Mouse (Mus musculus) left cerebral cortex, adult 18-20 months (tissue): ENCODE data around the gene Camkv. TPM values are rescaled to one million over a fixed set of nuclear protein-coding genes. Genes with fewer than 3 reads are reported as not detected.

ENCODE experiments used
- DNase-seq, 2 experiments: peaks; one replicate each; pipeline ENCODE4 v3.0.0; 2021 to 2022; ENCODE audit warnings: low spot score in 2 of 2, mixed read lengths in 1 of 2
- total RNA-seq, 2 experiments: library from RNA; stranded (reverse); gene quantifications; 2 replicates each; pipeline ENCODE4 v1.2.3; 2021

Camkv gene
- total RNA-seq, 2 experiments from 2014 or later: 322 to 377 TPM

- DNase-seq: no peak
These were observed 16.0 kb upstream of the Camkv start for GRCm38 (mm10) chr9:107919441-107919840.

DNA sequence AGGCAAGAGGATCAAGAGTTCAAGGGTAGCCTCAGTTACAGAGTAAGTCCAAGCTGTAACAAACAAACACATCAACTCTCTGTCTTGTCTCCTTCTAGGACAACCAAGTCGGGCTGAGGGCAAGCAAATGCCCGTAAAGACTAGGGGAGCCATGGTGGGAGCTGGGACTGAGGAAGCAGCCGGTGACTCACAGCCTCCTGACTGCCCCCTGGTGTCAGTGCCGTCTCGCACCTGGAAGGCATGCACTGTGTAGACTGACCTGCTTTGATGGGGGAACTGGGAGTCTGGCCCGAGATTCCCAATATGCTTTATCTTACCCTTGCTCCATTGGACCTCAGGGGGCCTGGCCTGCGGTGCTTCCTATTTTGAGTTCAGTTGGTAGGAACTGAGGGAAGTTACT, 12.5 kb upstream of the Camkv start:
- DNase-seq: no peak

GRCm38 (mm10) chr9:107923956-107924355, 11.5 kb upstream of the Camkv start:
- DNase-seq: no peak

- DNase-seq: no peak
These were observed 10.2 kb upstream of the Camkv start for GRCm38 (mm10) chr9:107925251-107925650.

- DNase-seq: no peak
These were observed 8.5 kb upstream of the Camkv start for GRCm38 (mm10) chr9:107926920-107927420.

GRCm38 (mm10) chr9:107927749-107928148, 7.7 kb upstream of the Camkv start:
- no peak for DNase-seq

DNA sequence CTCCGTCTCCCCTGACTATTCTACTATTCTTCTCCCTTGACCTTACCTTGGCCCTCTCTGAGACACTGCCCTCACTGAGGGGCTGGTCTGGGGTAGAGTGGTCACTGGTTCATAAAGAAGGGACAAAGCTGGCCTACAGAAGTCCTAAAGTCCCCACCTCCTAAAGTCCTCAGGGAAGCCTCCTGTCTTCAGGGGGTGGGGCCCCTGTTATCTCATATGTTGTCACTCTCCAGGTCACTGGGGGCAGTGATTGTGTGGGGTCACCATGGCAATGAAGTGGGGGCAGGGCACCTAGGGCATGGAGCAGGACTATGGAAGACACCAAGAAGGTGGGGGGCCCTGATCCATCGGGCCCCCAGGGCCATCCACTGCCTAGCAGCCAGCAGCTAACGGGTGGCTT, 7.3 kb upstream of the Camkv start, which contains the start of gene Actl11:
TSS of gene Actl11 (plus strand) at position 301 of the 400 bp plus-strand sequence.
- no peak for DNase-seq

GRCm38 (mm10) chr9:107932221-107932620, 3.3 kb upstream of the Camkv start:
- DNase-seq: no peak

GRCm38 (mm10) chr9:107934146-107934545, 1.3 kb upstream of the Camkv start:
- DNase-seq: peak; percentile 42 to 48

- DNase-seq: peak; percentile 54 to 72
These were observed 328 bp downstream of the Camkv start for GRCm38 (mm10) chr9:107935790-107936214.

GRCm38 (mm10) chr9:107936215-107936822, 845 bp downstream of the Camkv start:
- DNase-seq: peak in 1 of 2 experiments; percentile 66

DNA sequence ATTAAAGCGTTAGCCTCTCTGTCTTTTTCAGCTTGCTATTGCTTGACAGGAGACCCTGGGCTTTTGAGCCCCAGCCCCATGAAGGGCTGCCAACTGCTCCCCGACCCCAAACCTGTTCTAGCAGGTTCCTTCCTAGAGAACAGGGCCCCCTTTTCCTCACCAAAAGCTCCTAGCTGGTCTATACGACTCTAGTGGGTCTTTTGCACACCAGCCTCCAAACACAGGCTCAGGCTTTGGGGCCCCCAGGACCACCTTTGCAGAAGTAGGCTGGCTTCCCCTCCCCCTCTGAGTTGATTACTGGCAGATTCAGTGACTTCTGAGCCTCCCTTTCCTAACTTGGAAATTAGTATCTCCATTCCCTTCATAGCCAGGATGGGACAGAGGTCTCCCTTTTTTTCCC, 1.4 kb downstream of the Camkv start:
- no peak for DNase-seq

DNA sequence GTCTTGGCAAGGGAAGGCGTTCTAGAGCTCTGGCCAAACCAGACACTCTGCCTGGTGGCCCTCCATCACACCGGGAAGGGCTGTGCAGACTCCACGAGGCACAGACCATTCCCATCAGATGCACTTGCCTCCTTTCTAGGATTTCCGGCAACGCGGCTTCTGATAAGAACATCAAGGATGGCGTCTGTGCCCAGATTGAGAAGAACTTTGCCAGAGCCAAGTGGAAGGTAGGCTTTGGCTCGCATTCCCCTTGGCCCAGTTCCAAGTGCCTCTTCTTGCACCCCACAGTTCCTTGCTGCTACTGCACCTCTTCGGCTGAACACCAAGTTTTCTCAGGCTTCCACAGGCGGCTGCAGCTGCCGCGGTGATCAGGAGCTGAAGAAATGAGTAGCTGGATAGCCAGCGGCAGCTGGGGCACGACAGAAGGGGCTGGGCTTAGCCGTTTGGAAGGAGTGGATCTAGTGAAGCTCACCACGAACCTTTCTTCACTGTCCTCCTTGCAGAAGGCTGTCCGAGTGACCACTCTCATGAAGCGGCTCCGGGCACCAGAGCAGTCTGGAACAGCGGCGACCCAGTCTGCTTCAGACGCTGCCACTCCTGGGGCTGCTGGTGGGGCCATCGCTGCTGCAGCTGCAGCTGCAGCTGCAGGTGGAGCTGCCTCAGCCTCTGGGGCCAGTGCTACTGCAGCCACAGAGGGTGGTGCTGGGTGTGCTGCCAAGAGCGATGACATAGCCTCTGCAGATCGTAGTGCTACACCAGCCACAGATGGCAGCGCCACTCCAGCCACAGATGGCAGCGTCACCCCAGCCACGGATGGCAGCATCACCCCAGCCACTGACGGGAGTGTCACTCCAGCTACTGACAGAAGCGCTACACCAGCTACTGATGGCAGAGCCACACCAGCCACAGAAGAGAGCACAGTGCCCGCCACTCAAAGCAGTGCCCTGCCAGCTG, 12.0 kb downstream of the Camkv start:
- no peak for DNase-seq

DNA sequence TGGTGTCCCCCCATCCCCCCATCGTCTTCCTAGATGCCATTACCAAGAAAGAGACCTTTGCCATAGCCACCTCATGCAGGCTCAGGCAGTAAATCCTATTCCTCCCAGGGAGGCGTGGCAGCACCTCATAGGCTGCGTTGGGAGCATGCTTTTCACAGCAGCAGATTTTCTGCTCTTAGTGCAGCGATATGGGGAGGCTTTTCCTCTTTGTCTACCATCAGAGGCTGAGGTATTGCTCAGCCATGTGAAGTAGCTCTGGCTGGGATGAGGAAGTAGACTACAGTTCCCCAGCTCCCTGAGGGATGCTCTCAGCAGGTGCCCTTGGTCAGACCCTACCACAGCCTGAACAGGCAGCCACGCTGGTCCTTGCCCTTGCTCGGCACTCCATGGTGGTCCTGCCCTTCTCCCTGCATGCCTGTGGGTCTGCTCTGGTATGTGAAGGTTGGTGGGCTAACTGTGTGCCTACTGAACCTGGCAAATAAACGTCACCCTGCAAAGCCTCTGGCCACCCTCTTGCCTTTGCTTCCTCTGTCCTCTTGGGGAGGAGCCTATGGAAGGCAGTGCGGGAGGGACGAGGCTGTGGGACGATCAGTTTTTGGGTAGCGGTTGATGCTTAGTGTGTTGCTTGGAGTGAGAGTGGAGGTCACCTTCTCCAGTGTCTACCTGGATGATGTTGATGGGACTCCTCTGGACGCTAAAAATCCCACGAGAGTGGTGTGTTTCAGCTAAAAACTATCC, 13.9 kb downstream of the Camkv start:
- DNase-seq: no peak

GRCm38 (mm10) chr9:107949922-107950235, 14.4 kb downstream of the Camkv start, which contains the start of gene Traip:
Gene Traip (plus strand): TSS chr9:107950136.
- DNase-seq: no peak

DNA sequence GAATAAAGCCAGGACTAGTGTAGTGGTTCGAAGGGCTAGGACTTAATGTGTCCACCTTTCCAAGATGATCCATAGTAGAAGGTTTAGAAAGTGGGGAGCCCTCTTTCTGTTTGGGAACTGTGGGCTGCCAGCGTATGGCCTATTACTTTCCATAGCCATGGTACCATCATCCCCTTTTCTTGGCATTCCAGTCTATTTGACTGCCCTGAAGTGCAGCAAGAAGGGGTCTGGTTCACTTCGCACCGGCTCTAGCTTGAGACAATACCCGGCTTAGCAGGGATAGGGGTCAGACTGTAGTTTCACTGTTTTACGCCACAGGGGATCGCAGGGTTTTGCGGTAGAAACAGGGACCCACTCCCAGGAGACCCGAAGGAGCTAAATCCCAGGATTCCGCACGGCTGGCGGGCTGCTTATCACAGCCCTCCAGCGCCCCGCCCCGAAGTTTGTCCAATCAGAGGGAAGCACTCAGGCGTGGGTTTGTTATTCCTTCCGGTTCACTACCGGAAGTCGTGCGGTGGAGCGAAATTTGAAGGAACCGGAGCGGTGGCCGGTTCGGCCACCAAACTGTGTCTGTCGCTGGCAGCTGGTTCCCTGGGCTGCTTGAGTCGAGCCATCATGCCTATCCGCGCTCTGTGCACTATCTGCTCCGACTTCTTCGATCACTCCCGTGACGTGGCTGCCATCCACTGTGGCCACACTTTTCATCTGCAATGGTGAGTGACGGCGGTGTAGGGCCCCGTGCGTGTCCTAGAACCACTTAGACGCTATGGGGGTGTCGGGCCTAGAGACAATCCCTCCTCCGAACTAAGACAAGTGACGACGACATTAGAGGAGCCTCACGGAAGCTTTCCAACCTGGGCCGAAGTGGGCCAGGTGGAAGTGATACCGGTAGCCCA, 15.2 kb downstream of the Camkv start:
- DNase-seq: peak; percentile 92

GRCm38 (mm10) chr9:107955613-107956289, 20.3 kb downstream of the Camkv start:
- no peak for DNase-seq

- no peak for DNase-seq
These were observed 21.7 kb downstream of the Camkv start for GRCm38 (mm10) chr9:107957141-107957540.

- no peak for DNase-seq
These were observed 24.4 kb downstream of the Camkv start for GRCm38 (mm10) chr9:107959896-107960295.

DNA sequence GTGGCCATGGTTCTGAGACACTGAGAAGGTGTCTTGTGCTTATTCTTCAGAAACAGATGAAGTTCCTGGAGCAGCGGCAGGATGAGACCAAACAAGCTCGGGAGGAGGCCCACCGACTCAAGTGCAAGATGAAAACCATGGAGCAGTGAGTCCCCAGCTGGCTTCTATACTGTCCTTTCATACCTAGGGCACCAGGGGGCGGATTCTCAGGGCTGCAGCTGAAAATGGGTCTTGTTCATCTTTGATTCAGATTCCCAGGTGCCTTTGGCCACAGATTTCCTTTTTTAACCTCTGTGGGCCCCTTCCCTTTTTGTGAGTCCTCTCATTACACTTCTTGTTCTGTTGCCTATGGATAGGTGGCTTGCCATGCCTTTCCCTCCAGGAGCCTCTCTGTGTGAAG, 25.5 kb downstream of the Camkv start:
- DNase-seq: no peak
